Mouse (Mus musculus): ENCODE results near the gene Gpr62. TPM values are rescaled to one million over a fixed set of nuclear protein-coding genes. Genes with fewer than 3 reads are reported as not detected.

Gene Gpr62
- polyA plus RNA-seq, 1 experiment from 2014 or later: 0.98 TPM

DNA sequence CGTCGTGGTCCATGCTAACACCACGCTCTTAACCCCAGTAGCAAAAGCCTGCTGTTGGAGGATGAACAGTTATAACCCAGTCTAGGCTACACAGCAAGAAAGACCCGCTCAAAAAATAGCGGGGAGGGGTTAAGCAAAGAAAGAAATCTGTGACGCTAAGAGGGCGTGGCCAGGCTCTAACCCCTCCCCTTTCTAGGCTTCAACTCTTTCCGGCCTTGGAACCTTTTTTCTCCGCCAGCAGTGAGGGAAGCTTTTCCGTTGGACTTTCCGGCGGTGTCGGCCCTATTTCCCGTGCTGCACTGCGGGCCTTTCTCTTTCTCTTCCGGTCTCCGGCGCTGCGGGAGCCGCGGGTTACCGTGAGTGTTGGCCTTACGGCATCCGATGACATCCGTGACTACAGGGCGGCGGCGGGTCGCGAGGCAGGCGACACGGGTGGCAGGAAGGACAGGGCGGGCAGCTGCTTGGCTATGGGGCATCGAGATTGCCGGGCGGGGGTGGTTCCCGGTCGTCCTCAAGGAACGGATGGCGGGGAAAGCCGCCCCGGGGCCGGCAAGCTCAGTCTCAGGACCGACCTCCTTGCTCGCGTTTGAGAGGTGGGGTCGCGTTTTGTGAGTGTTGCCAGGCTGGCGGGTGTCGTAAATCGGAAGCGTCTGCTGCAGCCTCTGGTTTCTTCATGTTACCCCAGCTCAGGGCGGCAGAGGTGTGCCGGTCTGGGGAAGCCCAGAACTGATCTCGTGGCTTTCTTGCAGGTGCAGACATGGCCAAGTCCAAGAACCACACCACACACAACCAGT is 36.3 kb downstream of the Gpr62 start, which contains the start of gene Rpl29:
TSS of gene Rpl29 (plus strand) at position 234 of the 794 bp plus-strand sequence.
- Histone ChIP-seq H3K27ac (ENCODE audit: low read length) (peak within 1 kb of the TSS; percentile 91), H3K4me1 (ENCODE audit: control insufficient read depth, insufficient read depth, low read length) (peaks cover 6% of the 10 kb centered on the region), H3K4me3 (ENCODE audit: low read depth, low read length) (peak within 1 kb of the TSS; percentile 73), H3K27me3 (ENCODE audit: control insufficient read depth, insufficient read depth, low read depth, low read length) (no peaks in the 10 kb centered on the region), H3K9ac (ENCODE audit: low read depth, low read length) (peak within 1 kb of the TSS; percentile 96), H3K9me3 (replicated peaks; ENCODE audit: control insufficient read depth, low read length, poor library complexity, severe bottlenecking) (no peaks in the 10 kb centered on the region), H3K36me3 (ENCODE audit: control insufficient read depth, insufficient read depth, low read length) (peaks cover 16% of the 10 kb centered on the region), H3K4me2 (ENCODE audit: low read length) (peak within 1 kb of the TSS; percentile 91)
- WGBS: under 1% methylated on average over 55 of the region's 55 CpGs
- peak; percentile 90 for ATAC-seq

DNA sequence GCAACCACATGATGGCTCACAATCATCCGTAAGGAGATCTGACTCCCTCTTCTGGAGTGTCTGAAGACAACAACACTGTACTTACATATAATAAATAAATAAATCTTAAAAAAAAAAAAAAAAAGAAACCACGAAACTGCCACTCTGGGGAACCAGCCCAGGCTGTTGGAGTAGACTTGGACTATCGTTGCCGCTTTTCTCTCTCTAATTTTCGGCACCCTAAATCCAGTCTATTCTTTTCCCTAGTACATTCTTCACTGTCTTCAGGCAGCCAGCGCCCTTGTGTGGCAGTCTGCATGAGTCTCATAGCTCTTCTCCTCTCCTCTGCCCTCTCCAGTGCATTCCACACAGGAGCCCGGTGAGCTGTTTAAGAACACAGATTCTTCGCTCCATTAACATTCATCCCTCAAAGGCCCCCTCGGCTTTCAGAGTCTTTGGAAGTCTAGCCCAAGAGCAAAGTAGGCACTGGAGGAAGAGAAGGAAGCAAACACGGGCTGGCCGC is 37.0 kb downstream of the Gpr62 start:
- H3K36me3 ChIP-seq (ENCODE audit: control insufficient read depth, insufficient read depth, low read length): peaks cover 16% of the 10 kb centered on the region
- H3K4me1 ChIP-seq (ENCODE audit: control insufficient read depth, insufficient read depth, low read length): peaks cover 6% of the 10 kb centered on the region
- H3K27me3 ChIP-seq (ENCODE audit: control insufficient read depth, insufficient read depth, low read depth, low read length): no peaks in the 10 kb centered on the region
- H3K4me3 ChIP-seq (ENCODE audit: low read depth, low read length): peak overlapping the region; percentile 73
- H3K9me3 ChIP-seq (replicated peaks; ENCODE audit: control insufficient read depth, low read length, poor library complexity, severe bottlenecking): no peaks in the 10 kb centered on the region
- H3K27ac ChIP-seq (ENCODE audit: low read length): peak overlapping the region; percentile 91
- H3K9ac ChIP-seq (ENCODE audit: low read depth, low read length): peak overlapping the region; percentile 60
- H3K4me2 ChIP-seq (ENCODE audit: low read length): peak overlapping the region; percentile 59
- peak; percentile 78 for ATAC-seq
- 8% methylated on average over 11 of the region's 11 CpGs for WGBS

DNA sequence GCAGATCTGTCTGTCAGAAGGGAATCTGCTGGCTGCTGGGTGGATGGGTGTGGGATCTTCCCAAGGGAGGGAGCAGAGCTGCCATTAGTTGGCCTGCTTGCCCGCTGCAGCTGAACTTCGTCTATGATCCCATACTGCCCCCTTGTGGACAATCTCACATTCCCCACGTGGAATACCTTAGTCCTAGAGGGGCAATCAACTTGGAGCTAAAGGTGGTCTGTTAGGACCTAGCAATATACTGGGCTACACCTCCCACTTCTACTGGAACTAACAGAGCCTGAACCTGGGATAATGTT is 43.9 kb downstream of the Gpr62 start:
- H3K4me3 ChIP-seq (ENCODE audit: low read depth, low read length): peak overlapping the region; percentile 8; the same call in 1 of the 2 replicates
- peak; percentile 75 for ATAC-seq
- H3K4me2 ChIP-seq (ENCODE audit: low read length): peak overlapping the region; percentile 41
- 0% methylated on average over 3 of the region's 3 CpGs for WGBS
- no peaks in the 10 kb centered on the region; the same call in 1 of the 2 replicates for H3K27me3 ChIP-seq (ENCODE audit: control insufficient read depth, insufficient read depth, low read depth, low read length)
- peaks cover 30% of the 10 kb centered on the region for H3K4me1 ChIP-seq (ENCODE audit: control insufficient read depth, insufficient read depth, low read length)
- no peak overlapping the region for H3K9ac ChIP-seq (ENCODE audit: low read depth, low read length)
- H3K27ac ChIP-seq (ENCODE audit: low read length): peak overlapping the region; percentile 6; the same call in 1 of the 2 replicates
- H3K9me3 ChIP-seq (replicated peaks; ENCODE audit: control insufficient read depth, low read length, poor library complexity, severe bottlenecking): no peaks in the 10 kb centered on the region
- no peaks in the 10 kb centered on the region for H3K36me3 ChIP-seq (ENCODE audit: control insufficient read depth, insufficient read depth, low read length)

DNA sequence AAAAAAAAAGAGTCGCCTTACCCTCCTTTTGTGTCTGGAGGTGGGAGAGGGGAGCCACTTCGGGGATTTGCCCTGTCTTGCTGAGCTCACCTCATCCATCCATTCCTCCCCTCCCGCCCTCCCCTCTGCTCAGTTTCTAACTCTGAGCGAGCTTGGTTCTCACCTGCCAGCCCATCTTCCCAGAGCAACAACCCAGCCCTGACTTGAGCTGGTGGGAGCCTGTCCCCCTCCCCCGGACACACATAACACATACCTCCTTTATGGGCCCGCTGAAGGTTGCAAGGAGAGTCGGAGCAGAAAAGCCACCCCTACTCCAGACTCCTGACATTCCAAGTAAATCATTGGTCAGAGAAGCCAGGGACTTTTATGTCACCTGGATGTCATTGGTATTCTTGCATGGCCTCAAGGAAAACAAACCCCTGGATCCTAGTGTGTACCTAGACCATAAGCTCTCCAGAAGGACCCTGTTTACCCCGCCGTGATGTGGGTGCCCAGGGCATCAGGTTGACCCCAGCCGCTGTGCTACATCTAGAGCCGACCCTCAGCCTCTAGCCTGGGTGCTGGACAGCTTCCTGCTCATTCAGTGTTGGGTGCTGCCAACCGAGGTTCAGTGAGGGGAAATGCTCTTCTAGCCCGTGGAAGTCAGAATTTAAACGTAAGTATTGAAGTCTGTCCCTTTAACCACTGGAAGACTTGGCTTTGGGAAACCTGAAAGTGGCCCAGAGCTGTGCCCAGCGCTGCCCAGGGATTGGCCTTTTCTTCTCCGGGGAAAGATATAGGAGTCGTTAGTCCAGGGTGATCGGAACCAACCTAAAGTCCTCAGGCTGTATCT is 44.5 kb downstream of the Gpr62 start:
- peak overlapping the region; percentile 57; the same call in 1 of the 2 replicates for H3K9ac ChIP-seq (ENCODE audit: low read depth, low read length)
- H3K4me3 ChIP-seq (ENCODE audit: low read depth, low read length): peak overlapping the region; percentile 8; the same call in 1 of the 2 replicates
- no peaks in the 10 kb centered on the region for H3K36me3 ChIP-seq (ENCODE audit: control insufficient read depth, insufficient read depth, low read length)
- 8% methylated on average over 17 of the region's 18 CpGs for WGBS
- no peaks in the 10 kb centered on the region for H3K9me3 ChIP-seq (replicated peaks; ENCODE audit: control insufficient read depth, low read length, poor library complexity, severe bottlenecking)
- H3K4me2 ChIP-seq (ENCODE audit: low read length): peak overlapping the region; percentile 41
- peaks cover 30% of the 10 kb centered on the region for H3K4me1 ChIP-seq (ENCODE audit: control insufficient read depth, insufficient read depth, low read length)
- H3K27me3 ChIP-seq (ENCODE audit: control insufficient read depth, insufficient read depth, low read depth, low read length): no peaks in the 10 kb centered on the region; the same call in 1 of the 2 replicates
- peak overlapping the region; percentile 6 for H3K27ac ChIP-seq (ENCODE audit: low read length)
- ATAC-seq: peak; percentile 52

DNA sequence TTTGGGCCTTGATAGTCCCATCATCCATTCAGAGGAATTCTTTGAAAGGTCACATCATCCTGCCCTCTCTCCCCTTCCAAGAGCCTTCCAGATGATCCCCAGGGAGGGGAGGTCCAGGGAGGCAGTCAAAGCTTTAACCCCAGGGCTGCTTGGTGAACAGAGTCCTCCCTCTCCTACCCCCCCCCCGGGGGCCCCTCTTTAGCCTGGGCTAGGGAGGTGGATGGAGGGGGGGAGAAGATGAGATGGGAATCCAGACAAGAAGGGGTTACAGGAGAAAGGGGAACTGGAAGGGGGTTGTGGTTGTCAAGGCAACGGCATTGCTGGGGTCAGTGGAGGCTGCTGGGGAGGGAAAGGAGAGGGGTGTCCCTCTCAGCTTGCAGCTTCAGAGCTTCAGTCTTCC is 45.1 kb downstream of the Gpr62 start:
- Histone ChIP-seq H3K4me3 (ENCODE audit: low read depth, low read length) (no peak overlapping the region), H3K27me3 (ENCODE audit: control insufficient read depth, insufficient read depth, low read depth, low read length) (no peaks in the 10 kb centered on the region; the same call in 1 of the 2 replicates), H3K27ac (ENCODE audit: low read length) (peak overlapping the region; percentile 66; the same call in 1 of the 2 replicates), H3K4me1 (ENCODE audit: control insufficient read depth, insufficient read depth, low read length) (peaks cover 30% of the 10 kb centered on the region), H3K4me2 (ENCODE audit: low read length) (peak overlapping the region; percentile 41), H3K9me3 (replicated peaks; ENCODE audit: control insufficient read depth, low read length, poor library complexity, severe bottlenecking) (no peaks in the 10 kb centered on the region), H3K36me3 (ENCODE audit: control insufficient read depth, insufficient read depth, low read length) (no peaks in the 10 kb centered on the region), H3K9ac (ENCODE audit: low read depth, low read length) (peak overlapping the region; percentile 57; the same call in 1 of the 2 replicates)
- peak; percentile 25; the same call in 1 of the 2 replicates for ATAC-seq
- 0% methylated on average over 2 of the region's 2 CpGs for WGBS

DNA sequence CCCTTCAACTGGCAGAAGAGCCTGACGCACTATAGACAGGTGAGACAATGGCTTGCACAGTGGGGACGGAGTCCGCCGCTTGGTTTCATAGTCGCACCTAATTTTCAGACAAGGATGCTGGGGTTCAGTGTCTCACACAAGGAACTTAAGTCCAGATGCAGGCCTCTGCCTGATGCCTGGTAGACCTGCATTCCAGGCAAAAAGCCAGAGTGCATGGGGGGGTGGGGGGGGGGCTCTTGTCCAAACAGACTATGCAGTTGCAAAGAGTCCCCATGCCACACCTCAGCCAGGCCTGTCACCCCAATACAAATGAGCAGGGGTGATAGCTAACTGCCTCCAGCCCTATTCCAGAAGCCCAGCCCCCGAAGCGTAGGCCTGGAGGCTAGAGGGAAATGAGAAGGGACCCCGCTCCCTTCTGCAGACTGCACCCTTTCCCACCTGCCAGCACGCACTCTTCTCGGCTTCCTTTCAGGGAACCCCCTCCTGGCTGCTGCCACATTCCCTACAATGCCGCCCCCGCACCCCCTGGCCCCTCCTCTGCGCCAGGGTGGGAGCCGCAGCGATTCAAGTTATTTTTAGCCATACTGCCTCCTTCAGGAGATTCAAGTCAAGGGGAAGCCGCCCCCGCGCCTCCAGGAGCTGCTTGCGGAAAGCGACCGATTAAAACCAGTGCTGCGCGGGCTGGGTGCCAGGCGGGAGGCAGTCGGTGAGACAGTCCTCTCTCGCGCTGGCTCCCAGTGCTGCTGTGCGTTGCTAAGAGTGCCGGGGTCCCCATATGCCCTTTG is 47.7 kb downstream of the Gpr62 start:
- Histone ChIP-seq H3K4me2 (ENCODE audit: low read length) (peak overlapping the region; percentile 71), H3K4me1 (ENCODE audit: control insufficient read depth, insufficient read depth, low read length) (peaks cover 30% of the 10 kb centered on the region), H3K4me3 (ENCODE audit: low read depth, low read length) (peak overlapping the region; percentile 26), H3K9ac (ENCODE audit: low read depth, low read length) (peak overlapping the region; percentile 62), H3K36me3 (ENCODE audit: control insufficient read depth, insufficient read depth, low read length) (no peaks in the 10 kb centered on the region), H3K9me3 (replicated peaks; ENCODE audit: control insufficient read depth, low read length, poor library complexity, severe bottlenecking) (no peaks in the 10 kb centered on the region), H3K27me3 (ENCODE audit: control insufficient read depth, insufficient read depth, low read depth, low read length) (no peaks in the 10 kb centered on the region; the same call in 1 of the 2 replicates), H3K27ac (ENCODE audit: low read length) (peak overlapping the region; percentile 65)
- peak; percentile 64 for ATAC-seq
- 14% methylated on average over 29 of the region's 29 CpGs for WGBS

DNA sequence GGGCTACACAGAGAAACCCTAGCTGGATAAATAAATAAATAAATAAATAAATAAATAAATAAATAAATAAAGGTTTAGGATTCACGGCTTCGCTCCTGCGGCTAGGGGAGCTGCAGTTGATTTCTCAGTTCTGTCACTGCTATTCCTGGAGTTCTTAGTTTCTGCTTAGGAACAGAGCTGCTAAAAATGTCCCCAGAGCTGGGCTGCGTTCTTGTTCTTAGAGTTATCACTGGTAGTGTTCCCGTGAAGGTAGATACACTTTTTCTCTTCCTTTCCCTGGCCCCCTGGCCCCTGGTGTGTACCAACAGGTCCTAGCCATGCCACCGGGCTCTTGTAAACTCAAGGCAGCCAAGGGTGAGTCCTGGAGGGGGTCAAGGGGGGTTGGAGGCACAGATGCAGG is 48.9 kb downstream of the Gpr62 start:
- no peak overlapping the region for H3K27ac ChIP-seq (ENCODE audit: low read length)
- no peak overlapping the region for H3K4me2 ChIP-seq (ENCODE audit: low read length)
- H3K4me3 ChIP-seq (ENCODE audit: low read depth, low read length): no peak overlapping the region
- H3K9me3 ChIP-seq (replicated peaks; ENCODE audit: control insufficient read depth, low read length, poor library complexity, severe bottlenecking): no peaks in the 10 kb centered on the region
- no peak for ATAC-seq
- H3K27me3 ChIP-seq (ENCODE audit: control insufficient read depth, insufficient read depth, low read depth, low read length): no peaks in the 10 kb centered on the region; the same call in 1 of the 2 replicates
- 87% methylated on average over 6 of the region's 6 CpGs for WGBS
- no peak overlapping the region for H3K9ac ChIP-seq (ENCODE audit: low read depth, low read length)
- H3K4me1 ChIP-seq (ENCODE audit: control insufficient read depth, insufficient read depth, low read length): peaks cover 28% of the 10 kb centered on the region
- H3K36me3 ChIP-seq (ENCODE audit: control insufficient read depth, insufficient read depth, low read length): no peaks in the 10 kb centered on the region

Data from midbrain, embryonic 16.5 days (tissue).